Mouse (Mus musculus) forebrain, embryonic 16.5 days (tissue): ENCODE results near the gene Hdhd3. TPM values are rescaled to one million over a fixed set of nuclear protein-coding genes. Genes with fewer than 3 reads are reported as not detected.
"Not testable (repeated sequence)": the region's sequence is repeated elsewhere in the genome, so short reads cannot be mapped to it uniquely, and the experiment has no call there.

ENCODE experiments used
- ATAC-seq: fragments of 200-750 bp; cut with Nextera tagmentation; 2 replicates; pipeline ENCODE4 v1.8.0; 2017; ENCODE audit warnings: mild to moderate bottlenecking, moderate library complexity
- H3K27ac ChIP-seq: fragments of 300-500 bp; sonication (generic); 2 replicates; pipeline ENCODE4 v1.5.1; 2014; ENCODE audit warnings: low read length, control low read depth
- H3K27me3 ChIP-seq: fragments of 300-500 bp; sonication (generic); replicated peaks from 2 replicates; pipeline ENCODE4 v1.6.1; 2014; ENCODE audit warnings: low read length; ENCODE audit not compliant: control insufficient read depth, insufficient read depth
- H3K36me3 ChIP-seq: fragments of 300-500 bp; sonication (generic); 2 replicates; pipeline ENCODE4 v1.6.1; 2014; ENCODE audit not compliant: control insufficient read depth, insufficient read depth
- H3K4me1 ChIP-seq: fragments of 300-500 bp; sonication (generic); replicated peaks from 2 replicates; pipeline ENCODE4 v1.6.1; 2014; ENCODE audit warnings: low read length; ENCODE audit not compliant: control insufficient read depth, insufficient read depth
- H3K4me2 ChIP-seq: fragments of 300-500 bp; sonication (generic); 2 replicates; pipeline ENCODE4 v1.6.1; 2014; ENCODE audit warnings: mild to moderate bottlenecking, low read length, control low read depth
- H3K4me3 ChIP-seq: fragments of 300-500 bp; sonication (generic); replicated peaks from 2 replicates; pipeline ENCODE4 v1.5.1; 2014; ENCODE audit warnings: mild to moderate bottlenecking, low read length, control low read depth
- H3K9ac ChIP-seq: fragments of 300-500 bp; sonication (generic); replicated peaks from 2 replicates; pipeline ENCODE4 v1.6.1; 2014; ENCODE audit warnings: low read depth, low read length, control low read depth
- H3K9me3 ChIP-seq: fragments of 300-500 bp; sonication (generic); 2 replicates; pipeline ENCODE4 v1.6.1; 2016; ENCODE audit warnings: low read length; ENCODE audit not compliant: control insufficient read depth
- WGBS: fragments of 180-500 bp; shearing (Covaris S2); extraction: QIAGEN DNeasy Blood & Tissue Kit; methylation state at CpG from one replicate; pipeline ENCODE4 v1.1.7; 2014; 5-methylcytosine and 5-hydroxymethylcytosine counted together
- polyA plus RNA-seq: library from polyadenylated mRNA; unstranded; fragments of >200 nt; fragmentation: Nextera tagmentation; extraction: Ambion mirVana; gene quantifications from 2 replicates; pipeline ENCODE4 v1.2.1, GENCODE M21; 2015

Hdhd3 gene
- polyA plus RNA-seq, 1 experiment from 2014 or later = 9.7 TPM

DNA sequence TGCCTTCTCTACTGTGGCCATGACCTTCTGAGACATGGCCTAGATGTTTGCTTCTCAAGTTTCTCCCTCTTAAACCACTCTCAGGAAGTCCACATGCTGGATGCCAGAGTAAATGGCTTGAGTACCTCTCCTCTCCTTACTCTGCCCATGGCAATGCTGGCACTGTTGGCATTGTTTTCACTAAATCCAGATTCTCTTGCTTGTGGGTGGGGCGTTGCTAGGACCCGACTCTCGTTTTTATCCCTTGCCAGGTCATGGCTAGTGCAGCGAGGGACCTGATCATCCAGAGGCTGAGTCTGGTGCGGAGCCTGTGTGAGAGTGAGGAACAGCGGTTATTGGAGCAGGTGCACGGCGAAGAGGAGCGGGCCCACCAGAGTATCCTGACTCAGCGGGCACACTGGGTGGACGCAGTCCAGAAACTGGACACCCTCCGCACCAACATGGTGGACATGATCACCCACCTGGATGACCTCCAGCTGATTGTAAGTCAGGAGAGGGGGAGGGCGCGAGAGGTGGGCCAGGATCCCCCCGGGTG, 17.0 kb downstream of the Hdhd3 start:
- no peaks in the 10 kb centered on the region for H3K36me3 ChIP-seq
- no peak overlapping the region for H3K4me3 ChIP-seq
- H3K4me2 ChIP-seq = no peak overlapping the region
- H3K9me3 ChIP-seq = no peaks in the 10 kb centered on the region
- 92% methylated on average over 15 of the region's 15 CpGs for WGBS
- no peak overlapping the region for H3K27ac ChIP-seq
- H3K27me3 ChIP-seq = no peaks in the 10 kb centered on the region
- no peaks in the 10 kb centered on the region for H3K4me1 ChIP-seq
- no peak overlapping the region for H3K9ac ChIP-seq
- ATAC-seq = no peak

DNA sequence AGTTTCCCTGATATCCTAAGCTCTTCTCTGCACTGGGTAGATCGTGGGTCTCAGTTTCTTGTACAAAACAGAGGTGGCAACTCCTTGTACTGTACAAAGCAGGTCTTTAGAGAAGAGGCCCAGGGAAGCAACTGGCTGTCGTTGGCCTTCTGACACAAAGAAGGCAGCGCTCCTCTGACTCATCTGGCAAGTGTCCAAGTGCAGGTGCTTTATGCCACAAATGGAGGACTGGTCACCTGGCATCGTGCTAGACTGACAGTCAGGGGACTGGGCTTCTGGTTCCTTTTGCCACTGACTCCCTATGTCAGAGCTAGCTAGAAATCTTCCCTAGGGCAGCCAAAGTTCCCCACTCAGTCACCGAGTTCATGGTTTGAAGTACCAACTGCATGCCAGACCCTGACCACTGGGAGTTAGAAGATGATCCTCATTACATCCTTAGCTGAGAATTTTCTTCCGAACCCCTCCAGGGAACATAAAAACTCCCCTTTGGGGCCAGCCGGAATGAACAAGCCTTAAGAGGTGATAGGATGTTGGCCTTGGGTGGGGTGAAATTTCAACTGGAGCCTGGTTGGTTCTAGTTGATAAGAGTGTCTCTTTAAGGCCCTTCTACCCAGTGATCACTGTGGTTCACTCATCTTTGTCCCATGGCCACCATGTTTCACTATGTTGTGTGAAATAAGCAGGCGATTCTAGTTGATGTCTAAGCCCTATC, 17.7 kb downstream of the Hdhd3 start:
- no peak overlapping the region for H3K27ac ChIP-seq
- WGBS = 84% methylated on average over 8 of the region's 8 CpGs
- H3K4me1 ChIP-seq = no peaks in the 10 kb centered on the region
- ATAC-seq = no peak
- H3K9ac ChIP-seq = no peak overlapping the region
- H3K9me3 ChIP-seq = no peaks in the 10 kb centered on the region
- no peak overlapping the region for H3K4me2 ChIP-seq
- no peak overlapping the region for H3K4me3 ChIP-seq
- peaks cover 5% of the 10 kb centered on the region; the same call in 1 of the 2 replicates for H3K27me3 ChIP-seq
- H3K36me3 ChIP-seq = no peaks in the 10 kb centered on the region

DNA sequence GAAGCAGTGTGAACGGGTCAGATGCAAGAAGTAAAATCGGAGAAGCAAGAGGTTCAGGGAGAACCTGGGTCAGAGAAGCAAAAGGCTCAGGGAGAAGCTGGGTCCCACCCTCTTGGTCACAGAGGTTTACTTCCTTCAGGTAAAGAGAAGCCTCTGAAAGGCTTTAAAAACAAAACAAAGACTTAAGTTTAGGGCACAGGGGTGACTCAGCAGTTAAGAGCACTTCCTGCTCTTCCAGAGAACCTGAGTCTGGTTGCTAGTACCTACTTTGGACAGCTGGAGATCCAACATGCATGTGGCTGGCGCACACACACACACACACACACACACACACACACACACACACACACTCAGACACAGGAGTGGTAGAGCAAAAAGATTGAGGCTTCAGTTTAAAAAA, 18.3 kb downstream of the Hdhd3 start:
- Histone ChIP-seq H3K9me3 (no peaks in the 10 kb centered on the region), H3K4me2 (no peak overlapping the region), H3K36me3 (no peaks in the 10 kb centered on the region), H3K27ac (no peak overlapping the region), H3K27me3 (peaks cover 11% of the 10 kb centered on the region; the same call in 1 of the 2 replicates), H3K9ac (no peak overlapping the region), H3K4me1 (peaks cover 3% of the 10 kb centered on the region), H3K4me3 (no peak overlapping the region)
- WGBS = 76% methylated on average over 3 of the region's 3 CpGs
- ATAC-seq = no peak

DNA sequence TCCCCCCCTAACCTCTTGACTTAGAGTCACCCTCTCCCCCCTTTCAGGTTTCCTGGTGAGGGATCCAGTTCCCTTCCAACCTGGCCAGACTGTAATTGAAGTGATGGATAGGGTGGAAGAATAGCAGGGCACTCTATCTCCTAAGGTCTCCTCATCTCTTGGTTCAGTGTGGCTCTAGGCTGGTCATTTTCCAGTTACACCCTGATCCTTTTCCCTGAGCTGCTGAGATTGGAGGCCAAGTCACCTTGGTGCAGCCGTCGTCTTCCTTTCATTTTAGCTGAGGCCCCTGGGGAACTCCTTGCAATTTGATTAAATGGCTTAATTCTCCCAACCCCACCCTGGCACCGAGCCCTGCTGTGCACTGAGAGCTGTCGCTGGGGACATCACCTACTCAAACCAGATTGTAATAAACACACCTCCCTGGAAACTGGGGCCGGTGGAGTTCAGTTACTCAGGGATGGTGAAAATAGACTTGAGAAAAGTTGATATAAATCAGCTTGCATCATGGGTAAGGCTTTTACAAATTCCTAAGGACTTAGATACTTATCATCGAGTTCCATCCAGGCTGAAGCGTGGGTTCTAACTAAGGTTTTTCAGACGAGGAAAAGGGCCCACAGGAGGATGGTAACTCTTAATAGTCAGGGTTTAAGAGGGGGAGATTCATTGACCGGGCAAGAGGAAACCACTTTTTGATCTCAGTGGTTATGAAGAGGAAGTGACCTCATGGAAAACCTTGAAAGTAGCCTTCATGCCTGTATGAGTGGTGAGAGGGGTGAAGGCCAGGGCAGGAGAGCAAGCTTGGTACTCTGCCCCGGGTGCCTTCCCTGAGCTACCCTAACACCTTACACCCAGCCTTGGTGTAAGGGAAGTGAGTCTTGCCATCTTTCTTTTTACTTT, 22.3 kb downstream of the Hdhd3 start:
- Histone ChIP-seq H3K9ac (no peak overlapping the region), H3K27me3 (peaks cover 20% of the 10 kb centered on the region), H3K36me3 (no peaks in the 10 kb centered on the region), H3K9me3 (no peaks in the 10 kb centered on the region), H3K27ac (no peak overlapping the region), H3K4me2 (no peak overlapping the region), H3K4me1 (peaks cover 8% of the 10 kb centered on the region), H3K4me3 (no peak overlapping the region)
- WGBS = 49% methylated on average over 10 of the region's 10 CpGs
- no peak for ATAC-seq

GRCm38 (mm10) chr4:62479937-62480708, 23.1 kb downstream of the Hdhd3 start, which contains the start of gene Bspry:
Gene Bspry (plus strand): TSS chr4:62480053.
- peak; percentile 54 for ATAC-seq
- peak within 1 kb of the TSS; percentile 67 for H3K4me2 ChIP-seq
- no peaks in the 10 kb centered on the region for H3K9me3 ChIP-seq
- no peak within 1 kb of the TSS for H3K9ac ChIP-seq
- peaks cover 20% of the 10 kb centered on the region for H3K27me3 ChIP-seq
- WGBS = 1% methylated on average over 71 of the region's 71 CpGs
- H3K36me3 ChIP-seq = no peaks in the 10 kb centered on the region
- no peak within 1 kb of the TSS for H3K27ac ChIP-seq
- peak within 1 kb of the TSS; percentile 44 for H3K4me3 ChIP-seq
- H3K4me1 ChIP-seq = peaks cover 8% of the 10 kb centered on the region

DNA sequence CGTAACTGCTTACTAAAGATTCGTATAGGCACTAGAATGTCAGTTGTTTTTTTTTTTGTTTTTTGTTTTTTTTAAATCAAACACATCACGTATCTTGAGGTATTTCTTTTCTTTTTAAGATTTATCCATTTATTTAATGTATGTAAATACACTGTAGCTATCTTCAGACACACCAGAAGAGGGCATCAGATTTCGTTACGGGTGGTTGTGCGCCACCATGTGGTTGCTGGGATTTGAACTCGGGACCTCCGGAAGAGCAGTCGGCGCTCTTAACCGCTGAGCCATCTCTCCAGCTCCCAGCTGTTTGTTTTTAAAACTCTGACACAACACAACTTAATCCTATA, 23.7 kb downstream of the Hdhd3 start:
- ATAC-seq, H3K36me3 ChIP-seq, H3K9ac ChIP-seq, H3K4me1 ChIP-seq, H3K27ac ChIP-seq, H3K9me3 ChIP-seq: not testable (repeated sequence)
- Histone ChIP-seq H3K4me3 (peak overlapping the region; percentile 44), H3K27me3 (peaks cover 20% of the 10 kb centered on the region), H3K4me2 (peak overlapping the region; percentile 67)
- WGBS = 13% methylated on average over 11 of the region's 11 CpGs

DNA sequence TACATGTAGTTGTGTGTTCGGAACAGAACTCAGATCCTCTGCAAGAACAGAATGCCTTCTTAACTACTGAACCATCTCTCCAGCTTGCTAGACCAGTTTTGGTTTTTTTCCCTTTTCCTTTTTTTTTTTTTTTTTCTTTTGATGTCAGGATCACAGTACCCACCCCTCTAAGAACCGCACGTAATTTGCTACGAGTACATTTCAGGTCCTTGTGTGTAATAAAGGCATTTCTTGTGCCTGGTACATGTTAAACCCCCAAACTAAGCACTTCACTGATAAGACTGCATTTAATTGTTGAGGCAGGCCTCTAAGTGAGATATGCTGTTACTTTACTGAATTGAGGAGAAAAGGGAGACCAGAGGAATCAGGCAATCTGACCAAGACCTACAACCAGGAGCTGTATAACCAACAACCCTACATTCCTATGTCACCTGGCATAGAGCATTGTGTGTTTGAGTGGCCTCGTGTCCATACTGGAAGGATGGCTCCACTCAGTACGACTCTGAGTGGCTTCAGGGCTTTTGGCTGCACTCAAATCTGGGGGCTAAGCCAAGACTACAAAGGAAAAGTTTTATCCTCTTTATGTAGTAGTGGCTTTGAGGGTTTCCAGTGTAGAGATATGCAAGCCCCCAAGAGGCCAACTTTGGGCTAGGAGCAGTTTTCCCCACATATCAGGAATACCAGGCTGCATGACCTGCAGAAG, 25.6 kb downstream of the Hdhd3 start:
- Histone ChIP-seq H3K4me2 (no peak overlapping the region), H3K27me3 (peaks cover 20% of the 10 kb centered on the region), H3K9me3 (no peaks in the 10 kb centered on the region), H3K27ac (no peak overlapping the region), H3K4me3 (no peak overlapping the region), H3K36me3 (no peaks in the 10 kb centered on the region), H3K4me1 (peaks cover 8% of the 10 kb centered on the region), H3K9ac (no peak overlapping the region)
- no peak for ATAC-seq
- 84% methylated on average over 6 of the region's 6 CpGs for WGBS

GRCm38 (mm10) chr4:62475793-62476192, 27.5 kb downstream of the Hdhd3 start:
- Histone ChIP-seq H3K4me3 (no peak overlapping the region), H3K27me3 (peaks cover 17% of the 10 kb centered on the region), H3K9me3 (no peaks in the 10 kb centered on the region), H3K4me1 (peaks cover 8% of the 10 kb centered on the region), H3K36me3 (no peaks in the 10 kb centered on the region), H3K27ac (no peak overlapping the region), H3K9ac (no peak overlapping the region), H3K4me2 (no peak overlapping the region)
- 93% methylated on average over 6 of the region's 6 CpGs for WGBS
- ATAC-seq = no peak
